9 mouse cellular contexts compared by ENCODE assay signal in genomic region chr15:102103947-102104555, GRCm38 (mm10). TPM values are rescaled to one million over a fixed set of nuclear protein-coding genes. Genes with fewer than 3 reads are reported as not detected.
DNase-seq lines count a peak whose midpoint lies in the region; ATAC-seq and TF ChIP-seq lines count a peak whose summit lies in the region.
"Had no signal": no experiment of that assay in that cellular context is flagged by ENCODE, and none has a peak within 500 bp of the region (broad histone marks: within the 10 kb centered on the region; RNA-seq: fewer than 3 reads in every experiment).

No protein-coding gene starts in this region.

- H3K79me2 ChIP-seq in myocyte (ENCODE audit: control insufficient read depth, insufficient read depth) = peaks cover 43% of the 10 kb centered on the region

- H3K4me1 ChIP-seq in forebrain, embryonic 12.5 days = peaks cover 62% of the 10 kb centered on the region
- peaks cover 97% of the 10 kb centered on the region for H3K4me1 ChIP-seq in limb, embryonic 12.5 days (replicated peaks)

- H3ac ChIP-seq in myocyte (ENCODE audit: control insufficient read depth, insufficient read length) = peak overlapping the region; percentile 37

- peak; percentile 51 for DNase-seq in ovary, postnatal 14 days (ENCODE audit: low spot score)
- no peak for DNase-seq in ovary, adult 18-20 months (ENCODE audit: low spot score)
- DNase-seq in heart, postnatal 4 days = peak; percentile 84
- no peak for DNase-seq in layer of hippocampus, adult 11-12 months (ENCODE audit: low spot score)
- no peak for DNase-seq in left cerebral cortex, adult 9 months (ENCODE audit: low spot score in 2 of 2)

- ATAC-seq in forebrain, embryonic 12.5 days (ENCODE audit: low FRiP score) = no peak
- no peak for ATAC-seq in limb, embryonic 12.5 days (ENCODE audit: insufficient number of reproducible peaks, insufficient read depth, low FRiP score, low TSS enrichment, low read depth)

- peak; percentile 78 for TF ChIP-seq POLR2A in myocyte (IDR thresholded peaks at IDR 0.05; ENCODE audit: insufficient read length, low read depth)

- H3K27me3 ChIP-seq in forebrain, embryonic 12.5 days = peaks cover 81% of the 10 kb centered on the region
- peaks cover 22% of the 10 kb centered on the region for H3K27me3 ChIP-seq in limb, embryonic 12.5 days
- no peaks in the 10 kb centered on the region for H3K27me3 ChIP-seq in myocyte (ENCODE audit: control insufficient read depth, insufficient read depth, insufficient read length)

- no peaks in the 10 kb centered on the region for H3K9me3 ChIP-seq in forebrain, embryonic 12.5 days
- no peaks in the 10 kb centered on the region for H3K9me3 ChIP-seq in limb, embryonic 12.5 days

- H3K4me3 ChIP-seq in forebrain, embryonic 12.5 days (replicated peaks) = 0 out of 2 replicates have a peak overlapping the region, but pooled peaks have one; percentile 3
- H3K4me3 ChIP-seq in limb, embryonic 12.5 days (replicated peaks) = peak overlapping the region; percentile 58
- peak overlapping the region; percentile 70 for H3K4me3 ChIP-seq in myocyte

- no peak overlapping the region for H3K27ac ChIP-seq in forebrain, embryonic 12.5 days
- H3K27ac ChIP-seq in limb, embryonic 12.5 days = peak overlapping the region; percentile 93
- H3K27ac ChIP-seq: macrophage had no signal

- H3K36me3 ChIP-seq in forebrain, embryonic 12.5 days (replicated peaks) = no peaks in the 10 kb centered on the region
- peaks cover 10% of the 10 kb centered on the region; the same call in 1 of the 2 replicates for H3K36me3 ChIP-seq in limb, embryonic 12.5 days
- H3K36me3 ChIP-seq in myocyte (ENCODE audit: control insufficient read depth, insufficient read depth) = peaks cover 29% of the 10 kb centered on the region

- H3K9ac ChIP-seq in forebrain, embryonic 12.5 days = no peak overlapping the region
- H3K9ac ChIP-seq in limb, embryonic 12.5 days (replicated peaks) = 0 out of 2 replicates have a peak overlapping the region, but pooled peaks have one; percentile 59

- peak overlapping the region; percentile 13 for H3K4me2 ChIP-seq in forebrain, embryonic 12.5 days
- peak overlapping the region; percentile 89 for H3K4me2 ChIP-seq in limb, embryonic 12.5 days
- peak overlapping the region; percentile 96 for H3K4me2 ChIP-seq in myocyte (ENCODE audit: low read depth)

- 32% methylated on average over 12 of the region's 12 CpGs for WGBS in forebrain, embryonic 12.5 days
- 18% methylated on average over 12 of the region's 12 CpGs for WGBS in limb, embryonic 12.5 days

TF ChIP-seq in myocyte, 11 proteins besides CTCF, POLR2A, EP300 and RAD21:
- peak; percentile 91 for TF ChIP-seq CEBPB (IDR thresholded peaks at IDR 0.05; ENCODE audit: insufficient read depth, poor library complexity, severe bottlenecking)
- peak; percentile 87 for TF ChIP-seq POLR2AphosphoS2 (IDR thresholded peaks at IDR 0.05; ENCODE audit: insufficient read length, low read depth)
- TF ChIP-seq MYOG (IDR thresholded peaks at IDR 0.05; ENCODE audit: control insufficient read depth in 1 of 3, insufficient read depth in 1 of 3, insufficient read length in 2 of 3, low read depth in 2 of 3) = peak; percentile 75 to 98 (median 88)
- TF ChIP-seq SRF (IDR thresholded peaks at IDR 0.05; ENCODE audit: control insufficient read depth, insufficient read length, low read depth) = no peak
- TF ChIP-seq TCF3 (IDR thresholded peaks at IDR 0.05; ENCODE audit: insufficient read length, low read depth) = peak; percentile 52
- peak; percentile 63 for TF ChIP-seq MAX (IDR thresholded peaks at IDR 0.05; ENCODE audit: low read depth)
- peak; percentile 59 to 96 (median 90) for TF ChIP-seq MYOD1 (IDR thresholded peaks at IDR 0.05; ENCODE audit: control insufficient read depth in 1 of 3, insufficient read length in 2 of 3, low read depth in 2 of 3)
- TF ChIP-seq USF1 (IDR thresholded peaks at IDR 0.05; ENCODE audit: low read depth) = peak; percentile 72
- TF ChIP-seq E2F4 (IDR thresholded peaks at IDR 0.05; ENCODE audit: insufficient read depth) = no peak
- no peak for TF ChIP-seq REST (IDR thresholded peaks at IDR 0.05; ENCODE audit: insufficient read depth, insufficient read length)
- peak; percentile 30 for TF ChIP-seq TCF12 (IDR thresholded peaks at IDR 0.05; ENCODE audit: insufficient read depth, poor library complexity, severe bottlenecking)
TF ChIP-seq in myocyte: peak in this region for 8.

RNA-seq across cellular contexts. Expression of gene Tns2, which starts 3.8 kb away (rescaled TPM):
- polyA plus RNA-seq in forebrain, embryonic 12.5 days (2016; fragmentation: Nextera tagmentation; extraction: Ambion mirVana) = 7.9 and 8.2 TPM in 2 replicates
- total RNA-seq in heart, postnatal 4 days (2021) = 10 to 100 TPM; 65.8 to 70.3 TPM
- polyA plus RNA-seq in limb, embryonic 12.5 days (2016; fragmentation: Nextera tagmentation; extraction: Ambion mirVana) = 16.6 and 22.6 TPM in 2 replicates
- 128 TPM for polyA plus RNA-seq in myocyte (2012; fragmentation: generic; extraction: Trizol)

RNA-seq across cellular contexts. Expression of gene Eif4b, which starts 30.5 kb away (rescaled TPM):
- 109 TPM in 2 replicates for polyA plus RNA-seq in forebrain, embryonic 12.5 days (2016; fragmentation: Nextera tagmentation; extraction: Ambion mirVana)
- total RNA-seq in heart, postnatal 4 days (2021) = 100 to 1,000 TPM; 142 to 145 TPM
- 121 and 124 TPM in 2 replicates for polyA plus RNA-seq in limb, embryonic 12.5 days (2016; fragmentation: Nextera tagmentation; extraction: Ambion mirVana)
- 266 TPM for polyA plus RNA-seq in myocyte (2012; fragmentation: generic; extraction: Trizol)

RNA-seq across cellular contexts. Expression of gene Spryd3, which starts 32.0 kb away (rescaled TPM):
- 19.1 and 19.6 TPM in 2 replicates for polyA plus RNA-seq in forebrain, embryonic 12.5 days (2016; fragmentation: Nextera tagmentation; extraction: Ambion mirVana)
- total RNA-seq in heart, postnatal 4 days (2021) = 10 to 100 TPM; 19.9 to 22.6 TPM
- polyA plus RNA-seq in limb, embryonic 12.5 days (2016; fragmentation: Nextera tagmentation; extraction: Ambion mirVana) = 12.9 and 16.8 TPM in 2 replicates
- polyA plus RNA-seq in myocyte (2012; fragmentation: generic; extraction: Trizol) = 51.0 TPM

RNA-seq across cellular contexts. Expression of gene Igfbp6, which starts 40.1 kb away (rescaled TPM):
- 0.24 and 0.79 TPM in 2 replicates for polyA plus RNA-seq in forebrain, embryonic 12.5 days (2016; fragmentation: Nextera tagmentation; extraction: Ambion mirVana)
- 10 to 100 TPM; 10.0 to 12.5 TPM for total RNA-seq in heart, postnatal 4 days (2021)
- 0.96 and 1.2 TPM in 2 replicates for polyA plus RNA-seq in limb, embryonic 12.5 days (2016; fragmentation: Nextera tagmentation; extraction: Ambion mirVana)
- polyA plus RNA-seq in myocyte (2012; fragmentation: generic; extraction: Trizol) = 182 TPM
- polyA plus RNA-seq: macrophage had no signal

RNA-seq across cellular contexts. Expression of gene Soat2, which starts 46.3 kb away (rescaled TPM):
- 0.08 TPM in 1 of 2 replicates, not detected in the other for polyA plus RNA-seq in forebrain, embryonic 12.5 days (2016; fragmentation: Nextera tagmentation; extraction: Ambion mirVana)
- total RNA-seq in heart, postnatal 4 days (2021) = under 1 TPM; 0.11 to 0.17 TPM
- 0.15 TPM in 1 of 2 replicates, not detected in the other for polyA plus RNA-seq in limb, embryonic 12.5 days (2016; fragmentation: Nextera tagmentation; extraction: Ambion mirVana)
- 0.43 TPM for polyA plus RNA-seq in myocyte (2012; fragmentation: generic; extraction: Trizol)

Comparison
In these comparisons a context has a peak if more than half of its experiments do, and no peak if none do; other contexts are left out.
1. DNase-seq: peak in ovary, postnatal 14 days (single experiment) and heart, postnatal 4 days (single experiment); none in ovary, adult 18-20 months (single experiment), layer of hippocampus, adult 11-12 months (single experiment) and left cerebral cortex, adult 9 months (0 of 2).
2. H3K4me2 ChIP-seq: peak in every context shown above with its lines; median percentile 96 in myocyte; 89 in limb, embryonic 12.5 days; 13 in forebrain, embryonic 12.5 days.
3. H3K4me3 ChIP-seq: peak in every context shown above with its lines; median percentile 70 in myocyte; 58 in limb, embryonic 12.5 days; 3 in forebrain, embryonic 12.5 days.